Mouse (Mus musculus) ovary, adult 18-20 months (tissue): ENCODE data around the gene Itm2b.

ENCODE experiments used
- DNase-seq: peaks from one replicate; pipeline ENCODE4 v3.0.0; 2022; ENCODE audit warnings: low spot score, mixed read lengths

The Itm2b gene

GRCm38 (mm10) chr14:73324634-73325455, 60.2 kb downstream of the Itm2b start:
- no peak for DNase-seq

DNA sequence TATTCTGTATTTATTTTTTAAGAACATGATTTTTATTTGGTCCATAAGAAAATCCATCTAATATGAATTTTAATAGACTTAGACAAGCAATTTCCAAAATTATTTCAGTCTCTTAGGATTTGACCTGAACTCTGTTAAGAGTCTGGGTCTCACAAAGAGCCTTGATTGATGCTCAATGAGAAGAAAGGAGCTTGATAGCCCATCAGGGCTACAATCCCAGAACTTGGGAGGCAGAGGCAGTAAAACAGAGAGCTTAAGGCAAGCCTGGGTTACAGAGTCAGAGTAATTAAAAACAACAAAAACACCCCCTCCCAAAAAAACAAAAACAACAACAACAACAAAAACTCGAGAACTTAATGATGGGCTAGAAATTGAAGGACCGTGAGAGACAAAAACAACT, 61.1 kb downstream of the Itm2b start:
- DNase-seq: no peak

GRCm38 (mm10) chr14:73322142-73322541, 62.9 kb downstream of the Itm2b start:
- DNase-seq: no peak

DNA sequence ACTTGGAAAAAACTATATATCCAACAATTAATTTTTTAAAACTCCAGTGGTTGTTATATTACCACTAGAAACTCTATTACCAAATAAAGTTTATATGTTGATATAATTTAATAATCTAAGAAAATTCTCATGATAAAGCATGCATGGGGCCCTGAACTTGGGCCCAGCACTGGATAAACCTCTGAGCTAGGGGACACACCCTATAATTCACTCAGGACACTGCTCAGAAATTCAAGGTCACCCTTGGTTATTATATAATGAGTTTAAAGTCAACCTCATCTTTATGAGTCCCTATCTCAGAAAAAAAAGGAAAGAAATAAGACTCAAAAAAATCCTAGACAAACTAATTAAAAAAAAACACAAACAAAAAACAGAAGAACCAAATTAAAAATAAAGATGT, 68.2 kb downstream of the Itm2b start:
- DNase-seq: no peak

GRCm38 (mm10) chr14:73313864-73314263, 71.2 kb downstream of the Itm2b start:
- no peak for DNase-seq

DNA sequence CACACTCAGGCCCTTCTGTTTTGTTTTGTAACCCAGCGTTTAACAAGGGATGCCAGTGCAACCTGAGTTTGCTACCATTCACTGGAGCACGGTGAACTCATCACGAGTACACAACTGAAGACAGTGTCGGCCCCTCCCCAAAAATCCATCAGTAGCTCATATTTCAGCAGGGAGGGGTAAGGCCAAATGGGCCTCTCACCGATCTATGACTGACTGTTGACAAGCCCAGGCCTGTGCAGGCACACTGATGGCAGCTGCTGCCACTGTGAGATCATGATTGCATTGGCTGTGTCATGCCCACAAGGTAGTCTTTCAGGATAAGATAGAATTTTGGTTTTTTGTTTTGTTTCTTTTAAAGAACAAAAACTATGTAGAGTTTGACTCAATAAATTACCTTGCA, 71.7 kb downstream of the Itm2b start:
- no peak for DNase-seq

GRCm38 (mm10) chr14:73312909-73313308, 72.2 kb downstream of the Itm2b start:
- DNase-seq: no peak
